23 mouse cellular contexts compared by ENCODE assay signal in the genomic region with DNA sequence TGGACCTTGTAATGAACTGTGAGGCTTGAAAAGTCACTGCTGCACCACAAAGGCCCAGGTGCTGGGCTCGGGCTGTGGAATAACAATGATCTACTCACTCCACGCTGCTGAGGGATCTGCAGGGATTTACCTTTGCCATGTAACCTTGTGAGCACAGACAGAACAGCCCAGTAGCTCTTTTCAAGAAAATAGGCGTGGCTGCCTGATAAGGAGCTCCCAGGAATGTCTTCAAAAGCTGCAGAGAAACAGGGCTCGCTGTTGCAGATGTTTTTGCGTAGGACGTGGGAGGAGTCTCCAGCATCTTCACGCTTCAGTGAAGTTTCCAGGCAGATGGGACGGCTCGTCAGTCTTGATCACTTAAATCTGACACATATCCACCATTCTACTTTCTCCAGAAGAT.
"Had no signal": no experiment of that assay in that cellular context is flagged by ENCODE, and none has a peak within 500 bp of the region (broad histone marks: within the 10 kb centered on the region; RNA-seq: fewer than 3 reads in every experiment).

No protein-coding gene starts in this region.

- DNase-seq: kidney, adult 18-20 months; kidney, adult 9 months; kidney, postnatal 14 days; kidney, postnatal 4 days; liver; liver, embryonic 13.5 days; lung, adult 2 months; lung, postnatal 14 days; retina, postnatal 1 day; right cerebral cortex, postnatal 25 days; spleen, adult 18-20 months; thymus, adult 18-20 months; thymus, postnatal 36 days had no signal

- H3K9ac ChIP-seq: limb, embryonic 13.5 days; liver, embryonic 13.5 days; midbrain, embryonic 13.5 days; neural tube, embryonic 13.5 days; stomach, embryonic 15.5 days had no signal

- H3K4me2 ChIP-seq: limb, embryonic 13.5 days; liver, embryonic 13.5 days; midbrain, embryonic 13.5 days; neural tube, embryonic 13.5 days; stomach, embryonic 15.5 days had no signal

- ATAC-seq: midbrain, embryonic 13.5 days; midbrain, embryonic 16.5 days had no signal

- H3K27me3 ChIP-seq: limb, embryonic 13.5 days; liver, embryonic 13.5 days; megakaryocyte, embryonic 14.5 days; midbrain, embryonic 13.5 days; neural tube, embryonic 13.5 days; stomach, embryonic 15.5 days had no signal

- H3K4me1 ChIP-seq: limb, embryonic 10.5 days; limb, embryonic 13.5 days; midbrain, embryonic 10.5 days; midbrain, embryonic 13.5 days; neural tube, embryonic 13.5 days; stomach, embryonic 15.5 days had no signal

- H3K27ac ChIP-seq: limb, embryonic 10.5 days; limb, embryonic 13.5 days; liver, embryonic 13.5 days; macrophage; midbrain, embryonic 10.5 days; midbrain, embryonic 13.5 days; neural tube, embryonic 13.5 days; stomach, embryonic 15.5 days had no signal

- H3K4me3 ChIP-seq: limb, embryonic 10.5 days; limb, embryonic 13.5 days; liver, embryonic 13.5 days; megakaryocyte, embryonic 14.5 days; midbrain, embryonic 10.5 days; midbrain, embryonic 13.5 days; myocyte; neural tube, embryonic 13.5 days; stomach, embryonic 15.5 days had no signal

- H3K9me3 ChIP-seq: limb, embryonic 10.5 days; limb, embryonic 13.5 days; liver, embryonic 13.5 days; megakaryocyte, embryonic 14.5 days; midbrain, embryonic 13.5 days; neural tube, embryonic 13.5 days; stomach, embryonic 15.5 days had no signal
